8 mouse cellular contexts compared by ENCODE assay signal in the genomic region with DNA sequence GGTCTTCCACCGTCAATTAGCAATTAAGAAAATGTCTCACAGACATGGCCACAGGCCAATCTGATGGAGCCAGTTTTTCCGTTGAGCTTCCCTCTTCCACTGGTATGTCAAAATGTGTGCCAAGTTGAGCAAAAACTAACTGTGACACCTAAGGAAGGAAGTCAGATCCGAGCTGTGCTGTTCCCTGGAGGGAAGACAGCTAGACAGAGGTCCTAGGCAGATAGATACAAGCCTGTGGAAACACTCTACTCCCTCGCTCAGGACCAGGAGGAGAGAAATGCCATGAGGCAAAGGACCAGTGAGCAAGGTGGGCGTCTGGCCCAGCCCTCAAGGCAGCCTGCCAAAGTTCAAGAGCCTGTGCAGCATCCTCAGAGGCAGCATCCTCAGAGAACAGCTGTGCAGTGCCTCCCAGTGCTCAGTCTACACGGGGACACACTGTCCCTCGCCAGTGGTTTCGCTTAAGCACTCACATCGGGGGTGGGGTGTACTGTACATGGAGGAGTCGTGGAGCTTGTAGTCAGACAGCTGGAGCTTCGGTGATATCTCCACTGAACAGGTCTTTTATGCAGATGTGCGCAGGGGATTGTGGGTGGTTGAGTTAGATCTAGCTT. TPM values are rescaled to one million over a fixed set of nuclear protein-coding genes. Genes with fewer than 3 reads are reported as not detected.
DNase-seq lines count a peak whose midpoint lies in the region; ATAC-seq and TF ChIP-seq lines count a peak whose summit lies in the region.

No protein-coding gene starts in this region.

- no peak overlapping the region for H3K9ac ChIP-seq in kidney, embryonic 14.5 days (ENCODE audit: low read depth, low read length)
- H3K9ac ChIP-seq in kidney, postnatal 0 days (ENCODE audit: low read depth, low read length): no peak overlapping the region
- H3K9ac ChIP-seq in lung, embryonic 15.5 days: no peak overlapping the region

- no peak for ATAC-seq in kidney, embryonic 14.5 days (ENCODE audit: low FRiP score, low TSS enrichment)
- ATAC-seq in kidney, postnatal 0 days (replicated peaks; ENCODE audit: low FRiP score, low read depth): 0 out of 2 replicates have a peak, but pooled peaks have one; percentile 33
- peak; percentile 79 for ATAC-seq in lung, embryonic 15.5 days (ENCODE audit: borderline replicate concordance, extremely low read depth, low FRiP score, low TSS enrichment)

- DNase-seq in kidney, adult 11 months: peak; percentile 39
- peak; percentile 19 for DNase-seq in heart, adult 8-10 months (ENCODE audit: low spot score)
- peak; percentile 26 for DNase-seq in kidney, postnatal 0 days (ENCODE audit: low spot score)
- peak; percentile 54 for DNase-seq in testis, postnatal 14 days (ENCODE audit: low spot score)
- DNase-seq in cerebellum, adult 18-20 months: no peak

- TF ChIP-seq POLR2A in bone marrow, adult 2 months (IDR thresholded peaks at IDR 0.05; ENCODE audit: borderline replicate concordance, control insufficient read depth, low read depth, low read length): no peak

- H3K27me3 ChIP-seq in kidney, embryonic 14.5 days (ENCODE audit: control insufficient read depth, insufficient read depth, low read length): no peaks in the 10 kb centered on the region
- no peaks in the 10 kb centered on the region for H3K27me3 ChIP-seq in kidney, postnatal 0 days (ENCODE audit: insufficient read depth, low read length)
- no peaks in the 10 kb centered on the region for H3K27me3 ChIP-seq in lung, embryonic 15.5 days

- no peaks in the 10 kb centered on the region for H3K4me1 ChIP-seq in kidney, embryonic 14.5 days (ENCODE audit: control insufficient read depth, insufficient read depth, low read length)
- peaks cover 2% of the 10 kb centered on the region for H3K4me1 ChIP-seq in bone marrow, adult 2 months (ENCODE audit: control insufficient read depth, insufficient read depth, low read length)
- H3K4me1 ChIP-seq in kidney, postnatal 0 days (replicated peaks; ENCODE audit: insufficient read depth, low read length): no peaks in the 10 kb centered on the region
- H3K4me1 ChIP-seq in lung, embryonic 15.5 days: 0 out of 2 replicates have a peak, but pooled peaks cover 5% of the 10 kb centered on the region

- H3K4me2 ChIP-seq in kidney, embryonic 14.5 days (replicated peaks; ENCODE audit: low read depth, low read length): no peak overlapping the region
- no peak overlapping the region for H3K4me2 ChIP-seq in kidney, postnatal 0 days (ENCODE audit: low read length)
- H3K4me2 ChIP-seq in lung, embryonic 15.5 days: no peak overlapping the region

- TF ChIP-seq CTCF in bone marrow, adult 2 months (IDR thresholded peaks at IDR 0.05; ENCODE audit: control insufficient read depth, insufficient read depth, low read length): no peak
- TF ChIP-seq CTCF in kidney, postnatal 0 days (IDR thresholded peaks at IDR 0.05; ENCODE audit: low read depth): no peak

- no peak overlapping the region for H3K4me3 ChIP-seq in kidney, embryonic 14.5 days (ENCODE audit: low read length)
- H3K4me3 ChIP-seq in bone marrow, adult 2 months (replicated peaks; ENCODE audit: control insufficient read depth, low read depth, low read length): no peak overlapping the region
- no peak overlapping the region for H3K4me3 ChIP-seq in kidney, postnatal 0 days (replicated peaks; ENCODE audit: low read depth, low read length)
- H3K4me3 ChIP-seq in lung, embryonic 15.5 days: no peak overlapping the region

- H3K9me3 ChIP-seq in kidney, embryonic 14.5 days (ENCODE audit: control insufficient read depth, low read length): no peaks in the 10 kb centered on the region
- no peaks in the 10 kb centered on the region for H3K9me3 ChIP-seq in kidney, postnatal 0 days (replicated peaks; ENCODE audit: low read length)
- H3K9me3 ChIP-seq in lung, embryonic 15.5 days: no peaks in the 10 kb centered on the region

- WGBS in kidney, embryonic 14.5 days: 81% methylated on average over 12 of the region's 12 CpGs
- 25% methylated on average over 12 of the region's 12 CpGs for WGBS in bone marrow, adult 2 months
- 74% methylated on average over 12 of the region's 12 CpGs for WGBS in kidney, postnatal 0 days
- 62% methylated on average over 12 of the region's 12 CpGs for WGBS in lung, embryonic 15.5 days

- H3K27ac ChIP-seq in kidney, embryonic 14.5 days (ENCODE audit: low read depth, low read length): no peak overlapping the region
- peak overlapping the region; percentile 57 for H3K27ac ChIP-seq in bone marrow, adult 2 months (ENCODE audit: control insufficient read depth, insufficient read depth, low read depth, low read length, poor library complexity)
- no peak overlapping the region for H3K27ac ChIP-seq in kidney, postnatal 0 days
- H3K27ac ChIP-seq in lung, embryonic 15.5 days: no peak overlapping the region

- peaks cover 44% of the 10 kb centered on the region for H3K36me3 ChIP-seq in kidney, embryonic 14.5 days (ENCODE audit: control insufficient read depth, insufficient read depth, low read length)
- H3K36me3 ChIP-seq in kidney, postnatal 0 days (ENCODE audit: insufficient read depth, low read length): peaks cover 17% of the 10 kb centered on the region
- peaks cover 43% of the 10 kb centered on the region for H3K36me3 ChIP-seq in lung, embryonic 15.5 days

RNA-seq across cellular contexts. Expression of gene Mrps10, which starts 36.6 kb away (rescaled TPM):
- polyA plus RNA-seq in kidney, embryonic 14.5 days (2014; fragmentation: Nextera tagmentation; extraction: Ambion mirVana): 91.2 and 98.2 TPM in 2 replicates
- 18.4 and 31.9 TPM in 2 replicates for polyA plus RNA-seq in bone marrow, adult 2 months (2011; ENCODE audit: insufficient read depth, insufficient read length, low replicate concordance, missing spikeins)
- 10 to 100 TPM; 22.2 to 28.9 (median 28.5) TPM for total RNA-seq in heart, adult 8-10 months (2022)
- polyA plus RNA-seq in kidney, postnatal 0 days (2015; fragmentation: Nextera tagmentation; extraction: Ambion mirVana): 84.4 and 86.9 TPM in 2 replicates
- 78.2 and 79.2 TPM in 2 replicates for polyA plus RNA-seq in lung, embryonic 15.5 days (2015; fragmentation: Nextera tagmentation; extraction: Ambion mirVana)

RNA-seq across cellular contexts. Expression of gene Guca1b, which starts 53.1 kb away (rescaled TPM):
- polyA plus RNA-seq in kidney, embryonic 14.5 days (2014; fragmentation: Nextera tagmentation; extraction: Ambion mirVana): 0.46 and 0.57 TPM in 2 replicates
- 0.61 and 1.2 TPM in 2 replicates for polyA plus RNA-seq in bone marrow, adult 2 months (2011; ENCODE audit: insufficient read depth, insufficient read length, low replicate concordance, missing spikeins)
- under 1 TPM in 3 of 4 experiments, not detected in 1; 0.17 to 0.37 (median 0.35) TPM for total RNA-seq in heart, adult 8-10 months (2022)
- 6.0 and 6.3 TPM in 2 replicates for polyA plus RNA-seq in kidney, postnatal 0 days (2015; fragmentation: Nextera tagmentation; extraction: Ambion mirVana)
- polyA plus RNA-seq in lung, embryonic 15.5 days (2015; fragmentation: Nextera tagmentation; extraction: Ambion mirVana): 0.47 and 0.87 TPM in 2 replicates

Comparison
In these comparisons a context has a peak if more than half of its experiments do, and no peak if none do; other contexts are left out.
1. DNase-seq: peak in kidney, adult 11 months (single experiment), heart, adult 8-10 months (single experiment), kidney, postnatal 0 days (single experiment) and testis, postnatal 14 days (single experiment); none in cerebellum, adult 18-20 months (0 of 2).